Mouse (Mus musculus) forebrain, embryonic 13.5 days (tissue): Measurements from ENCODE around the gene Samm50. TPM values are rescaled to one million over a fixed set of nuclear protein-coding genes. Genes with fewer than 3 reads are reported as not detected.

Source experiments
- ATAC-seq: fragments of 200-750 bp; cut with Nextera tagmentation; 2 replicates; pipeline ENCODE4 v1.8.0; 2017
- H3K27ac ChIP-seq: fragments of 300-500 bp; sonication (generic); 2 replicates; pipeline ENCODE4 v1.5.1; 2015; ENCODE audit warnings: inconsistent platforms, mild to moderate bottlenecking, moderate library complexity
- H3K27me3 ChIP-seq: fragments of 300-500 bp; sonication (generic); 2 replicates; pipeline ENCODE4 v1.6.1; 2015; ENCODE audit warnings: mild to moderate bottlenecking, inconsistent platforms
- H3K36me3 ChIP-seq: fragments of 300-500 bp; sonication (generic); 2 replicates; pipeline ENCODE4 v1.6.1; 2015; ENCODE audit warnings: mild to moderate bottlenecking, inconsistent platforms; ENCODE audit not compliant: poor library complexity, severe bottlenecking
- H3K4me1 ChIP-seq: fragments of 300-500 bp; sonication (generic); 2 replicates; pipeline ENCODE4 v1.6.1; 2015; ENCODE audit warnings: inconsistent platforms
- H3K4me2 ChIP-seq: fragments of 300-500 bp; sonication (generic); 2 replicates; pipeline ENCODE4 v1.6.1; 2015; ENCODE audit warnings: inconsistent platforms, mild to moderate bottlenecking, moderate library complexity
- H3K4me3 ChIP-seq: fragments of 300-500 bp; sonication (generic); 2 replicates; pipeline ENCODE4 v1.5.1; 2015; ENCODE audit warnings: mild to moderate bottlenecking, inconsistent platforms
- H3K9ac ChIP-seq: fragments of 300-500 bp; sonication (generic); 2 replicates; pipeline ENCODE4 v1.6.1; 2015; ENCODE audit warnings: mild to moderate bottlenecking, inconsistent platforms
- H3K9me3 ChIP-seq: fragments of 300-500 bp; sonication (generic); replicated peaks from 2 replicates; pipeline ENCODE4 v1.6.1; 2016; ENCODE audit warnings: inconsistent platforms
- WGBS: fragments of 180-500 bp; shearing (Covaris S2); methylation state at CpG from one replicate; pipeline ENCODE4 v1.1.7; 2015; 5-methylcytosine and 5-hydroxymethylcytosine counted together
- polyA plus RNA-seq: library from polyadenylated mRNA; unstranded; fragments of >200 nt; fragmentation: Nextera tagmentation; extraction: Ambion mirVana; gene quantifications from 2 replicates; pipeline ENCODE4 v1.2.1, GENCODE M21; 2015

Gene Samm50
- polyA plus RNA-seq, 1 experiment from 2014 or later = 84.4 TPM

DNA sequence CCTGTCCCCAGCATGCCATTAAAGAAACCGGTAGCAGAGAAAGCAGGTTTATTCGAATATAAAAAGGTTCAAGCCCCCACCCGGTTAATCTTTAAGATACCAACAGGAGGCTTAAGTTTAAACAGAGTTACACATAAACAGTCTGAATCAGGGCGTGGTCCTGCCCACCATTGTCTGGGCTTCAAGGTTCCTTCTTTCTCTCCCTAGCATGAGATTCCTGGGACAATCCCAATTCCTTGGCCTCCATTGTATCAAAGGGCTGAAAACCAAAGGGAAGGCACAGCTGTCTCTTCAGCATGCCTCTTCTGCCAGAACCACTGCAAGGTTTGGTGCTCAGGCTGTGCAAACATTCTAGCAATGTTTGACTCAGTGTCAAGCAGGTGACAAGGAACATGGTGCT is 5.8 kb upstream of the Samm50 start:
- Histone ChIP-seq H3K4me1 (peaks cover 1% of the 10 kb centered on the region; the same call in 1 of the 2 replicates), H3K36me3 (no peaks in the 10 kb centered on the region), H3K4me3 (no peak overlapping the region), H3K9me3 (no peaks in the 10 kb centered on the region), H3K4me2 (no peak overlapping the region), H3K9ac (no peak overlapping the region), H3K27me3 (peaks cover 4% of the 10 kb centered on the region; the same call in 1 of the 2 replicates), H3K27ac (no peak overlapping the region)
- WGBS = 48% methylated on average over 4 of the region's 4 CpGs
- no peak for ATAC-seq

DNA sequence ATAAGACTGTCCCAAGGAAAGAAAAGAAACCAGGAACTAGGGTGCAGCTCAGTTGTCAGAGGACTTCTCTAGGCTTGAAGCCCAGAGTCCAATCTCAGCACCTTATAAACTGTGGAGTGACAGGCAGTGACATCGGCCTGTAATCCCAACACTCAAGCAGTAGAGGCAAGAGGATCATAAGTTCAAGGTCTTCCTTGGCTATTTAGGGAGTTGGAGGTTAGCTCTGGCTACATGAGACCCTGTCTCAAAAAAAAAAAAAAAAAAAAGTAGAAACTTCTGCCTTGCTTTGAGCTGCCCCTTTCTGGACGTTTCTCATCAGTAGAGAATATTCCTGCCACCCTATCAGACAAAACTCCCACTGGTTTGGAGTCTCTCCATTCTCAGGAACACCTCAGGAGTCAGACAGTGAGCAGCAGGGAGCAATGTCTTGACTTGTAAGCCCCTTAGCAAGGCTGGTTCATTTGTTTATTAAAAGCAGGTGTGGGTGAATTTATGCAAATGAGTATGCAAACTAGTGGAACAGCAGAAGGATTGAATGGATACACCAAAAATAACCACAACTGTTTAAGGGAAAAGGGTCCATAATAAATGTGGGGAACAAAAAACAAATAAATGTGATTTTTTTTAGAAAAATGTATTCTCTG is 3.0 kb upstream of the Samm50 start:
- Histone ChIP-seq H3K4me3 (no peak overlapping the region), H3K27me3 (no peaks in the 10 kb centered on the region), H3K27ac (no peak overlapping the region), H3K9ac (no peak overlapping the region), H3K9me3 (no peaks in the 10 kb centered on the region), H3K36me3 (no peaks in the 10 kb centered on the region), H3K4me2 (no peak overlapping the region), H3K4me1 (peaks cover 20% of the 10 kb centered on the region)
- ATAC-seq = no peak
- 73% methylated on average over 2 of the region's 2 CpGs for WGBS

DNA sequence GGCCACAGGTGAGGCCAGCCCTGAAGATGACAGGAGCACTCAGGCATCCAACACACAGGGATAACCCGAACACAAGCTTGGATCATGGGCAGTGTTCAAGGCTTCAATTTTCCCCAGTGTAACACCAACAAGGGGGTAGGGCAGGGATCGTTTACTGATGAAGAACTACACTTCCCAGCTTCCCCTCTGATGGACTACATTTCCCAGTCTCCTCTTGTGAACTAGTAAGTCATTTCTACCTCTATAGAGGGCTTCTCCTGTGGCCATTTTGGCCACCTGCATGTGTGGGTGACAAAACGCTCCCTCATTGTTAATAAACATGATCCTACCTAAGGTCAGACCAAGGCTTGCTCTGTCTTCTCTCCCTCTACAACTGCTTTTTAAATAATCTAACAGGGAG is 2.2 kb upstream of the Samm50 start:
- Histone ChIP-seq H3K27me3 (no peaks in the 10 kb centered on the region), H3K36me3 (no peaks in the 10 kb centered on the region), H3K4me1 (peaks cover 20% of the 10 kb centered on the region), H3K4me2 (no peak overlapping the region), H3K4me3 (no peak overlapping the region), H3K9ac (no peak overlapping the region), H3K9me3 (no peaks in the 10 kb centered on the region), H3K27ac (no peak overlapping the region)
- 50% methylated on average over 3 of the region's 3 CpGs for WGBS
- no peak for ATAC-seq

DNA sequence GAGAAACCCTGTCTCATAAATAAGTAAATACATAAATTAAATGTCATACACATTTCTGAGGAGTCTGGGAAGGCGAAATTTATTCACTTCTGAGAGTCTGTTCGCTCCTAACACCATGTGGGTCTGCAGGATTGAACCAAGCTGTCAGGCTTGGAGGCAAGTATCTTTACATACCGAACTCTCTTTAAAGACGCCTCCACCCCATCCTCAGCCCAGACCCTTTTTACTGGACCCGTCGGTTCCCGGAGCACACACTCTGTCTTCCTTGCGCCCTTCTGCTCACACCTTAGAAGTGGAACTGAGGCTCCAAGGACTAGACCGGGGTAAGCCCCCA is 350 bp upstream of the Samm50 start:
- 1% methylated on average over 9 of the region's 9 CpGs for WGBS
- peak overlapping the region; percentile 80 for H3K4me2 ChIP-seq
- H3K9ac ChIP-seq = peak overlapping the region; percentile 81
- H3K4me1 ChIP-seq = peaks cover 20% of the 10 kb centered on the region
- no peaks in the 10 kb centered on the region for H3K9me3 ChIP-seq
- peak overlapping the region; percentile 95 for H3K4me3 ChIP-seq
- ATAC-seq = no peak
- H3K36me3 ChIP-seq = peaks cover 13% of the 10 kb centered on the region
- peak overlapping the region; percentile 78 for H3K27ac ChIP-seq
- H3K27me3 ChIP-seq = no peaks in the 10 kb centered on the region

DNA sequence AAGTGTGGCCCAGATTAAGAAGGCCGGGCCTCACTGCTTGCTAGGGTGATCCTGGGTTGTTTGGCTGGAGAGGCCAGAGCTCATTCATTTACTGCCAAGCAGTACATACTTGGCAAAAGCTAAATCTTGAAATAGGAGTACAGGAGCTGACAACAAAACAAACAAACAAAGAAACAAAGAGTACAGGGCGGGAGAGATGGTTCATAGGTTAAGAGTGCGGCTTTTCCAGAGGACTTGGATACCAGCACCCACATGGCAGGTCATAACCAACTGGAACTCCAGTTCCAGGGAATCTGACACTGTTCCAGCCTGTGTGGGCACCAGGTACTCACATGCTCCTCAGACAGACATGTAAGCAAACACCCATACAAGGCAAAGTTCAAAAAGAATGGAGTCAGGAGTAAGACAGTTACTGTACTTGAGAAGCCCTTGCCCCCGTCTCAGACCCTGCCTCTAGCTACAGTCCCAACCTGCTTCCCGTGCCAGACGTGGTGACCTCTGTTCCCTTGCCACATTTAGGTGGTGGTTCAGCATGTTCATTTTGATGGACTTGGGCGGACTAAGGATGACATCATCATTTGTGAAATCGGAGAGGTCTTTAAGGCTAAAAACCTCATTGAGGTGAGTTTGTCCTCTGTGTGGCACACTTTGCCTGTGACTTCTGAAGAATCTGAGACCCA is 4.6 kb downstream of the Samm50 start:
- H3K9me3 ChIP-seq = no peaks in the 10 kb centered on the region
- no peak overlapping the region for H3K4me2 ChIP-seq
- peaks cover 14% of the 10 kb centered on the region for H3K4me1 ChIP-seq
- WGBS = 94% methylated on average over 8 of the region's 8 CpGs
- no peak overlapping the region for H3K27ac ChIP-seq
- no peaks in the 10 kb centered on the region for H3K27me3 ChIP-seq
- H3K36me3 ChIP-seq = peaks cover 63% of the 10 kb centered on the region
- H3K4me3 ChIP-seq = no peak overlapping the region
- no peak for ATAC-seq
- no peak overlapping the region for H3K9ac ChIP-seq

DNA sequence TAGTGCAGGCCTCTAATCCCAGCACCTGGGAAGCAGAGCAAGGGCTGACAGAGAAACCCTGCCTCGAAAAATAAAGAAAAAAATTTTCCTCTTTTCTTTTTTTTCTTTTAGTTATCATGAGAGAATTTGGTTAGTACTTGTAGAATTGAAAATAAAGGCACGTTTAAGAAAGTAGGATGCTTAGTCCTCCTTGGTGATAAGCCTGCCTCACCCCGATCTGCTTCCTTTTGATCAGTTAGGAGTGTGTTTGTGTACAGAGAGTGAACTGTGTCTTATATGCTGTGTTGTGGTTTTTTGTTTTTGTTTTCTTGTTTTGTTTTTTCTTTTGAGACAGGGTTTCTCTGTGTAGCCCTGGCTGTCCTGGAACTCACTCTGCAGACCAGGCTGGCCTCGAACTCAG is 15.3 kb downstream of the Samm50 start:
- Histone ChIP-seq H3K4me1 (peaks cover under 1% of the 10 kb centered on the region), H3K36me3 (peaks cover 93% of the 10 kb centered on the region), H3K9me3 (no peaks in the 10 kb centered on the region), H3K27me3 (no peaks in the 10 kb centered on the region), H3K4me2 (no peak overlapping the region), H3K4me3 (no peak overlapping the region), H3K27ac (no peak overlapping the region), H3K9ac (no peak overlapping the region)
- ATAC-seq = no peak
- 93% methylated on average over 4 of the region's 4 CpGs for WGBS

DNA sequence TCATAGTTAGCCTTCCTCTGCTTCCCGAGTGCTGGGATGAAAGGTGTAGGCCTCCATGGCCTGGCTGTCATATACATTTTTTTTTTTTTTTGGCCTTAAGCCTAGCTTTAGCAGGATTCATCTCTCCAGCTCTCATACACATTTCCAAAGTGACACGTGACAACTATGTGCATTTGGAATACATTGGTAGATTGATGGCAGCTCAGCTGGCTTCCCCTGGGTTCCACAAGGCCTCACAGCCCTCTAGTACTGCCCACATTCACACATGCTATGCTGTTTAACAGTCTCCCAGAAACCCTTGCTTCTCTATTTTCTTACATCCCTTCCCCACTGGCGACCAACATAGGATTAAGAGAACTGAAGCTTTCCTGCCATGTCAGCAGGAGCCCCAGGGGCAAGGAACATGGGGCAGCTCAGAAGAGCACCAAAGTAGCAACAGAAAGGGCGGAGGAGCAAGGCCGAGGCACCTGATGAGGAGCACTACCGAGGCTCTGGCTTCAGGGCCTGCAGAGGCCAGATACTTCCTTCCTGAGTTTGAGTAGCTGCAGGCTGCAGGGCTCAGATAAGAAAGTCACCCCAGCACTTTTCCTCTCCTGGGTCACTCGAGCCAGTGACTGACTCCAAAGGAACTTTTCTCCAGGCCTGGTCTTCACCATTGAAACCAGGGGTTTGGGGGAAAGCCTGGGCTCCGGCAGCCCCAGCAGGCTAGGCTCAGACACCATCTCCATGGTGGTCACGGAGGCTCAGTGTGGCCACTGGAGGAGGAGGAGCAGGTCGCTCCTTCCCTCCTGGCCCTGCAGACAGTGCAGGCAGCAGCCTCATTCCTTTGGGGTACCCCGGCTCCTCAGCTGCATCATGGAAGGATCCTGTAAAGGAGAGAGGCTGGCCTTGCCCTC is 17.7 kb downstream of the Samm50 start:
- Histone ChIP-seq H3K9me3 (no peaks in the 10 kb centered on the region), H3K27ac (peak overlapping the region; percentile 37; the same call in 1 of the 2 replicates), H3K9ac (no peak overlapping the region), H3K4me3 (no peak overlapping the region), H3K4me2 (no peak overlapping the region), H3K36me3 (peaks cover 85% of the 10 kb centered on the region), H3K27me3 (no peaks in the 10 kb centered on the region), H3K4me1 (peaks cover 9% of the 10 kb centered on the region)
- ATAC-seq = no peak
- 91% methylated on average over 11 of the region's 11 CpGs for WGBS

DNA sequence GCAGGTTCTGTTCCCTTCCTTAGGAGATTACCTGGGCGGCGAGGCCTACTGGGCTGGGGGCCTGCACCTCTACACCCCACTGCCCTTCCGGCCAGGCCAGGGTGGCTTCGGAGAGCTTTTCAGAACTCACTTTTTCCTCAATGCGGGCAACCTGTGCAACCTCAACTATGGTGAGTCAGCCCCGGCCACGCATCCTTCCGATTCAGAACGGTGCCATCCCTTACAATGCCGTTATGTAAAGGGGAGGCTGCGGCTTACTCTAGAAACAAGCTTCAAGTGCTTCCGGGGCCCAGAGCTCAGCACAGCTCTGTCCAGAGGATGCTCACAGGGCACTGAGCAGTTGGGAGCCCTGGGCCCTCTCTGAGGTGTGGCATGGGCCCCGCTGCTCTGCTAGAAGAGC is 18.4 kb downstream of the Samm50 start:
- Histone ChIP-seq H3K36me3 (peaks cover 81% of the 10 kb centered on the region), H3K9ac (no peak overlapping the region), H3K4me3 (no peak overlapping the region), H3K4me1 (peaks cover 9% of the 10 kb centered on the region), H3K9me3 (no peaks in the 10 kb centered on the region), H3K27me3 (no peaks in the 10 kb centered on the region), H3K4me2 (no peak overlapping the region), H3K27ac (0 out of 2 replicates have a peak overlapping the region, but pooled peaks have one; percentile 37)
- no peak for ATAC-seq
- WGBS = 90% methylated on average over 13 of the region's 13 CpGs

DNA sequence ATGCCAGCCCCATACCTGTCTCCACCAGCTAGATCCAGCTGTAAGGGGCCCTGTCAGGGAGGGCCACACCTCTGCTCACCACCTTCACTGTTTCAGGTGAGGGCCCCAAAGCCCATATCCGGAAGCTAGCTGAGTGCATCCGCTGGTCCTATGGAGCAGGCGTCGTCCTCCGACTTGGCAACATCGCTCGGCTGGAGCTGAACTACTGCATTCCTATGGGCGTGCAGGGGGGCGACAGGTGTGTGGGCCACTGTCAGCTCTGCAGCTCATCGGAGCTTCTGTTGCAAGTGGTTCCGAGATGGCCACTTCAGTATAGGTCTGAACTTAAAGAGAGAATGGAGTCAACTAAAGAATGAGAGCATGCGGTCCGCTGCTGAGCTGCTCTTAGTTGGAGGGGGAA is 18.9 kb downstream of the Samm50 start:
- Histone ChIP-seq H3K9ac (no peak overlapping the region), H3K36me3 (peaks cover 76% of the 10 kb centered on the region), H3K9me3 (no peaks in the 10 kb centered on the region), H3K27ac (no peak overlapping the region), H3K4me1 (peaks cover 9% of the 10 kb centered on the region), H3K27me3 (no peaks in the 10 kb centered on the region), H3K4me3 (no peak overlapping the region), H3K4me2 (no peak overlapping the region)
- 92% methylated on average over 13 of the region's 13 CpGs for WGBS
- no peak for ATAC-seq

DNA sequence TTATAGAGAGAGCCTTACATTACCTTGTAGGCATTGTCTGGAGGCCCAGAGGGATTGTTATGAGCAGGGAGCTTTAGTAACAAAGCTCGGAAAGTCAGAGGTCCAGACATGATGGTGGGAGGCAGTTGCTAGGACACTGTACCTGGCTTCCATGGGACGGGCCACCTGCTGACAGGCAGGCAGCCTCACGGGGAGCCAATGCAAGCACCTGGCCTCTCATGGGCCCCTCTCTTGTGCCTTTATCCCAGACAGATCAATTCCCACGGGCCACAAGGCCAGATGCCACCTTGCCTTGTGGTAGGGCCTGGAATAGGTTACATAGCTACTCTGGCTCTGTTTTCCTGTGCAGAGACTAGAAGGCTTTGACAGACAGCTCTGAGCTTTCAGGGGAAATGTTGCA is 19.5 kb downstream of the Samm50 start:
- no peak overlapping the region for H3K27ac ChIP-seq
- 80% methylated on average over 4 of the region's 4 CpGs for WGBS
- no peak for ATAC-seq

DNA sequence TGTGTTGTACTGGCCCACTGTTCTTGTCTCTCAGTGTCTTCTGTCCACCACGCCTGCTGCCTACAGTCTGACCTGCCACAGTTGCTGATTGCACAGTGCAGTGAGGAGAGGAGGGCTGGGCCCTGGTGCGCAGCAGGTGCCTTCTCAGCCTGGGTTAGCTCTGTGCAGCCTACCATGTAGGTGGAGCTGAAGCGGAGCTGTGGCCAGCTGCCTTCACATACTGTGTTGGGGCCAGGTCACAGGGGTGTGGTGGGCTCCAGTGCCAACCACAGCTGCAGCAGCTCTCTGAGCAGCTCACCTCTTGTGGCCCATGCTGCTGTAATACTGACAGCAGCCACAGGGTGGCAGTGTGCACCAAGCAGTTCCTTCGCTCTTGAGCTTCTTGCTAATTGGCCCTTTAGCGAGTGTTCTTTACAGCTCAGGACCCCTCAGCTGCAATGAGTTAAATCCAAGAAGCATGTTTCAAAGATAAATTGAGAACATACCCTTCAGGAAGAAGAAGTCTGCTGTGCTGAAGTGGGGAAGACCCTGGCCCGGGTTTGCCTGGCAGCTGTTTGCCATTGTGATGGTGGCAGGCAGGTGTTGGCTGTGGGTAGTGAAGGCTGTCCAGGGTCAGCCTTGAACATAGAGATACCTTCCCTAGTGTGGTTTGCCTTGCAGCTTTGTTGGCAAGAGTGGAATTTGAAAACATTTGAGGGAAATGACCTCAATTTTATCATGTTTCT is 20.2 kb downstream of the Samm50 start:
- Histone ChIP-seq H3K9me3 (no peaks in the 10 kb centered on the region), H3K4me2 (no peak overlapping the region), H3K4me1 (peaks cover 19% of the 10 kb centered on the region), H3K27me3 (no peaks in the 10 kb centered on the region), H3K4me3 (no peak overlapping the region), H3K9ac (no peak overlapping the region), H3K36me3 (peaks cover 64% of the 10 kb centered on the region), H3K27ac (no peak overlapping the region)
- 41% methylated on average over 6 of the region's 6 CpGs for WGBS
- ATAC-seq = peak; percentile 71

More for the DNA sequence above, 19.5 kb downstream of the Samm50 start:
- H3K36me3 ChIP-seq = peaks cover 70% of the 10 kb centered on the region
- H3K4me2 ChIP-seq = no peak overlapping the region
- H3K4me3 ChIP-seq = no peak overlapping the region
- no peaks in the 10 kb centered on the region for H3K9me3 ChIP-seq
- H3K4me1 ChIP-seq = peaks cover 12% of the 10 kb centered on the region
- no peak overlapping the region for H3K9ac ChIP-seq
- H3K27me3 ChIP-seq = no peaks in the 10 kb centered on the region

DNA sequence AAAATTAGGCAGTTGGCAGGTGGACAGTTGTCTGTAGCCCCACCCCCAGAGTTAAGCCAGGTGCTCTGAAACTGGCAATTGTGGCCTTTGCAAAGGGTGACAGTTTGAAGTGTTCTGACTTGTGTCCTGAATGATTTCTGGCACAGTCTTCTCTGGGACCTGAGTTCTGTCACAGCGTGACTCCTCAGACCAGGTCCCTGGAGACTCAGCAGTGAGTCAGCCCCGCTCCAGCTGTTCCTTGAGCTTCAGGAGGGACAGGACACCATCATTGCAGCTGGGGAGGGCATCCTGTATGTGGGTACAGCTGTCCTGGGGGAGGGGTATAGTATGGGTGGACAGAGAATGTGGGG is 20.7 kb downstream of the Samm50 start:
- Histone ChIP-seq H3K27me3 (no peaks in the 10 kb centered on the region), H3K4me1 (peaks cover 23% of the 10 kb centered on the region), H3K4me2 (no peak overlapping the region), H3K9me3 (no peaks in the 10 kb centered on the region), H3K36me3 (peaks cover 58% of the 10 kb centered on the region), H3K4me3 (no peak overlapping the region), H3K9ac (no peak overlapping the region), H3K27ac (no peak overlapping the region)
- WGBS = 93% methylated on average over 2 of the region's 2 CpGs
- 0 out of 2 replicates have a peak, but pooled peaks have one; percentile 2 for ATAC-seq
